Mouse (Mus musculus) kidney, adult 2 months (tissue): ENCODE measurements around the gene Lrrk1. TPM values are rescaled to one million over a fixed set of nuclear protein-coding genes. Genes with fewer than 3 reads are reported as not detected.

Experiments
- DNase-seq: peaks from one replicate; pipeline ENCODE4 v3.0.0; 2021
- H3K27ac ChIP-seq: fragments of 200-500 bp; 2 replicates; pipeline ENCODE4 v1.5.1; 2012; ENCODE audit warnings: low read depth, low read length, control low read depth, inconsistent platforms; ENCODE audit not compliant: insufficient read depth
- H3K27me3 ChIP-seq: fragments of 200-500 bp; replicated peaks from 2 replicates; pipeline ENCODE4 v1.6.1; 2012; ENCODE audit warnings: mild to moderate bottlenecking, moderate library complexity, low read length, inconsistent platforms; ENCODE audit not compliant: control insufficient read depth, insufficient read depth
- H3K36me3 ChIP-seq: fragments of 200-500 bp; 2 replicates; pipeline ENCODE4 v1.6.1; 2012; ENCODE audit warnings: mild to moderate bottlenecking, moderate library complexity, low read length, inconsistent platforms; ENCODE audit not compliant: control insufficient read depth, insufficient read depth
- H3K4me1 ChIP-seq: fragments of 200-500 bp; 2 replicates; pipeline ENCODE4 v1.6.1; 2011; ENCODE audit warnings: low read length; ENCODE audit not compliant: control insufficient read depth, insufficient read depth
- H3K4me3 ChIP-seq: fragments of 200-500 bp; 2 replicates; pipeline ENCODE4 v1.5.1; 2011; ENCODE audit warnings: mild to moderate bottlenecking, low read depth, low read length, control low read depth; ENCODE audit not compliant: insufficient read depth
- CTCF ChIP-seq: fragments of 200-500 bp; conservative IDR thresholded peaks from 2 replicates; pipeline ENCODE4 v1.5.1; 2011; ENCODE audit warnings: low read depth, mild to moderate bottlenecking, control low read depth, low read length, moderate library complexity, mixed read lengths; ENCODE audit not compliant: insufficient read depth, insufficient read length
- POLR2A ChIP-seq: fragments of 200-500 bp; IDR thresholded peaks from one replicate; pipeline ENCODE4 v1.6.1; 2011; ENCODE audit warnings: low read depth, low read length, control low read depth
- WGBS: fragments of 180-500 bp; shearing (Covaris S2); methylation state at CpG from one replicate; pipeline ENCODE4 v1.1.7; 2018; 5-methylcytosine and 5-hydroxymethylcytosine counted together
- polyA plus RNA-seq: library from polyadenylated mRNA; depleted of rRNA; stranded (reverse); fragments of >200 nt; gene quantifications from 2 replicates; pipeline ENCODE4 v1.2.3, GENCODE M21; 2012

Lrrk1 gene
- polyA plus RNA-seq, 1 experiment, result 17.3 TPM

- no peak for TF ChIP-seq POLR2A
- no peak for TF ChIP-seq CTCF
Measured at GRCm38 (mm10) chr7:66413093-66413492, 24.9 kb upstream of the Lrrk1 start.

GRCm38 (mm10) chr7:66409433-66409832 lies 21.3 kb upstream of the Lrrk1 start:
- WGBS, result 69% methylated on average over 6 of the region's 6 CpGs
- H3K4me1 ChIP-seq, result no peaks in the 10 kb centered on the region
- TF ChIP-seq CTCF (peak; percentile 70), POLR2A (no peak)
- no peaks in the 10 kb centered on the region for H3K27me3 ChIP-seq
- no peaks in the 10 kb centered on the region for H3K36me3 ChIP-seq
- no peak overlapping the region for H3K4me3 ChIP-seq
- no peak overlapping the region for H3K27ac ChIP-seq
- peak; percentile 41 for DNase-seq

More at GRCm38 (mm10) chr7:66413093-66413492, 24.9 kb upstream of the Lrrk1 start:
- DNase-seq, result no peak
- Histone ChIP-seq H3K4me1 (no peaks in the 10 kb centered on the region), H3K36me3 (no peaks in the 10 kb centered on the region), H3K4me3 (no peak overlapping the region), H3K27me3 (no peaks in the 10 kb centered on the region), H3K27ac (no peak overlapping the region)
- 80% methylated on average over 7 of the region's 7 CpGs for WGBS

GRCm38 (mm10) chr7:66406971-66407370 lies 18.8 kb upstream of the Lrrk1 start:
- WGBS, result 80% methylated on average over 8 of the region's 8 CpGs
- no peak for DNase-seq
- no peaks in the 10 kb centered on the region for H3K4me1 ChIP-seq
- TF ChIP-seq CTCF (no peak), POLR2A (no peak)
- H3K4me3 ChIP-seq, result no peak overlapping the region
- no peaks in the 10 kb centered on the region for H3K36me3 ChIP-seq
- no peaks in the 10 kb centered on the region for H3K27me3 ChIP-seq
- H3K27ac ChIP-seq, result no peak overlapping the region

- DNase-seq, result no peak
Measured at GRCm38 (mm10) chr7:66405951-66406721, 18.0 kb upstream of the Lrrk1 start.

GRCm38 (mm10) chr7:66405541-66405940 lies 17.4 kb upstream of the Lrrk1 start:
- Histone ChIP-seq H3K27ac (no peak overlapping the region; the same call in 1 of the 2 replicates), H3K4me3 (no peak overlapping the region), H3K27me3 (no peaks in the 10 kb centered on the region), H3K4me1 (no peaks in the 10 kb centered on the region), H3K36me3 (no peaks in the 10 kb centered on the region)
- WGBS, result 49% methylated on average over 11 of the region's 11 CpGs
- TF ChIP-seq POLR2A (no peak), CTCF (no peak)
- DNase-seq, result peak; percentile 42

More at GRCm38 (mm10) chr7:66405951-66406721, 18.0 kb upstream of the Lrrk1 start:
- no peak overlapping the region for H3K4me3 ChIP-seq
- no peaks in the 10 kb centered on the region for H3K27me3 ChIP-seq
- H3K4me1 ChIP-seq, result no peaks in the 10 kb centered on the region
- no peak overlapping the region; the same call in 1 of the 2 replicates for H3K27ac ChIP-seq
- no peaks in the 10 kb centered on the region for H3K36me3 ChIP-seq
- TF ChIP-seq POLR2A, result no peak
- no peak for TF ChIP-seq CTCF
- WGBS, result 60% methylated on average over 13 of the region's 13 CpGs

- Histone ChIP-seq H3K27me3 (no peaks in the 10 kb centered on the region), H3K36me3 (no peaks in the 10 kb centered on the region), H3K27ac (no peak overlapping the region), H3K4me3 (no peak overlapping the region), H3K4me1 (no peaks in the 10 kb centered on the region)
- DNase-seq, result no peak
- TF ChIP-seq POLR2A (no peak), CTCF (no peak)
- 70% methylated on average over 4 of the region's 4 CpGs for WGBS
Measured at GRCm38 (mm10) chr7:66404802-66405201, 16.7 kb upstream of the Lrrk1 start.

GRCm38 (mm10) chr7:66404141-66404540 lies 16.0 kb upstream of the Lrrk1 start:
- H3K27me3 ChIP-seq, result no peaks in the 10 kb centered on the region
- no peaks in the 10 kb centered on the region for H3K36me3 ChIP-seq
- WGBS, result 61% methylated on average over 10 of the region's 10 CpGs
- no peak overlapping the region for H3K4me3 ChIP-seq
- H3K27ac ChIP-seq, result no peak overlapping the region
- TF ChIP-seq POLR2A, result no peak
- TF ChIP-seq CTCF, result no peak
- peak; percentile 41 for DNase-seq
- no peaks in the 10 kb centered on the region for H3K4me1 ChIP-seq
